Mouse (Mus musculus) neural tube, embryonic 13.5 days (tissue): ENCODE results near the gene 1700123K08Rik. TPM values are rescaled to one million over a fixed set of nuclear protein-coding genes. Genes with fewer than 3 reads are reported as not detected.
"Not testable (repeated sequence)": the region's sequence is repeated elsewhere in the genome, so short reads cannot be mapped to it uniquely, and the experiment has no call there.

Experiments used
- ATAC-seq: fragments of 200-750 bp; cut with Nextera tagmentation; 2 replicates; pipeline ENCODE4 v1.8.0; 2017; ENCODE audit warnings: low read depth, mild to moderate bottlenecking, moderate TSS enrichment, moderate library complexity
- H3K27ac ChIP-seq: fragments of 300-500 bp; sonication (generic); replicated peaks from 2 replicates; pipeline ENCODE4 v1.5.1; 2015; ENCODE audit warnings: moderate library complexity, mild to moderate bottlenecking, inconsistent platforms
- H3K27me3 ChIP-seq: fragments of 300-500 bp; sonication (generic); 2 replicates; pipeline ENCODE4 v1.6.1; 2015; ENCODE audit warnings: mild to moderate bottlenecking, inconsistent platforms
- H3K36me3 ChIP-seq: fragments of 300-500 bp; sonication (generic); 2 replicates; pipeline ENCODE4 v1.6.1; 2015; ENCODE audit warnings: mild to moderate bottlenecking, inconsistent platforms
- H3K4me1 ChIP-seq: fragments of 300-500 bp; sonication (generic); replicated peaks from 2 replicates; pipeline ENCODE4 v1.6.1; 2015; ENCODE audit warnings: inconsistent platforms
- H3K4me2 ChIP-seq: fragments of 300-500 bp; sonication (generic); 2 replicates; pipeline ENCODE4 v1.6.1; 2015; ENCODE audit warnings: inconsistent platforms, mild to moderate bottlenecking, moderate library complexity
- H3K4me3 ChIP-seq: fragments of 300-500 bp; sonication (generic); 2 replicates; pipeline ENCODE4 v1.5.1; 2015; ENCODE audit warnings: mild to moderate bottlenecking, inconsistent platforms
- H3K9ac ChIP-seq: fragments of 300-500 bp; sonication (generic); 2 replicates; pipeline ENCODE4 v1.6.1; 2015; ENCODE audit warnings: moderate library complexity, mild to moderate bottlenecking, inconsistent platforms
- H3K9me3 ChIP-seq: fragments of 300-500 bp; sonication (generic); 2 replicates; pipeline ENCODE4 v1.6.1; 2016; ENCODE audit warnings: inconsistent platforms
- WGBS: fragments of 180-500 bp; shearing (Covaris S2); methylation state at CpG from one replicate; pipeline ENCODE4 v1.1.7; 2015; 5-methylcytosine and 5-hydroxymethylcytosine counted together
- microRNA-seq: library from miRNA; unstranded; fragments of <30 nt; microRNA quantifications from one replicate; pipeline ENCODE4, GENCODE M21; 2016
- polyA plus RNA-seq: library from polyadenylated mRNA; unstranded; fragments of >200 nt; fragmentation: Nextera tagmentation; extraction: Ambion mirVana; gene quantifications from 2 replicates; pipeline ENCODE4 v1.2.1, GENCODE M21; 2015

The 1700123K08Rik gene
- not detected in 2 replicates for polyA plus RNA-seq

GRCm38 (mm10) chr5:138564612-138565011, at the start of gene 1700123K08Rik:
Gene 1700123K08Rik, minus strand, starts transcription at chr5:138564712.
- ATAC-seq, H3K27ac ChIP-seq, H3K4me2 ChIP-seq, H3K4me3 ChIP-seq, H3K4me1 ChIP-seq, H3K9me3 ChIP-seq, H3K9ac ChIP-seq, H3K36me3 ChIP-seq, H3K27me3 ChIP-seq: not testable (repeated sequence)
- 86% methylated on average over 2 of the region's 2 CpGs for WGBS

- no peak overlapping the region for H3K4me2 ChIP-seq
- no peak overlapping the region for H3K27ac ChIP-seq
- H3K4me1 ChIP-seq: no peaks in the 10 kb centered on the region
- no peaks in the 10 kb centered on the region for H3K36me3 ChIP-seq
- no peak for ATAC-seq
- no peak overlapping the region for H3K9ac ChIP-seq
- 92% methylated on average over 6 of the region's 6 CpGs for WGBS
- peaks cover 15% of the 10 kb centered on the region for H3K9me3 ChIP-seq
- no peaks in the 10 kb centered on the region for H3K27me3 ChIP-seq
- no peak overlapping the region for H3K4me3 ChIP-seq
Measured at GRCm38 (mm10) chr5:138587396-138587795, 22.9 kb upstream of the 1700123K08Rik start.

GRCm38 (mm10) chr5:138571623-138572022, 7.1 kb upstream of the 1700123K08Rik start:
- no peak overlapping the region for H3K9ac ChIP-seq
- no peaks in the 10 kb centered on the region for H3K9me3 ChIP-seq
- no peak overlapping the region for H3K4me3 ChIP-seq
- no peaks in the 10 kb centered on the region for H3K27me3 ChIP-seq
- H3K27ac ChIP-seq: no peak overlapping the region
- no peak for ATAC-seq
- no peaks in the 10 kb centered on the region for H3K4me1 ChIP-seq
- H3K4me2 ChIP-seq: no peak overlapping the region
- H3K36me3 ChIP-seq: no peaks in the 10 kb centered on the region
- WGBS: 54% methylated on average over 4 of the region's 4 CpGs

- 0 out of 2 replicates have a peak, but pooled peaks cover 5% of the 10 kb centered on the region for H3K9me3 ChIP-seq
- 56% methylated on average over 1 of the region's 1 CpGs for WGBS
Measured at GRCm38 (mm10) chr5:138552718-138553117, 11.8 kb downstream of the 1700123K08Rik start.

GRCm38 (mm10) chr5:138532491-138532890, 32.0 kb downstream of the 1700123K08Rik start:
- H3K9ac ChIP-seq: no peak overlapping the region
- no peak overlapping the region for H3K4me2 ChIP-seq
- no peak overlapping the region for H3K4me3 ChIP-seq
- no peaks in the 10 kb centered on the region for H3K36me3 ChIP-seq
- WGBS: 88% methylated on average over 1 of the region's 1 CpGs
- no peak overlapping the region for H3K27ac ChIP-seq
- no peaks in the 10 kb centered on the region for H3K4me1 ChIP-seq
- H3K9me3 ChIP-seq: no peaks in the 10 kb centered on the region
- ATAC-seq: no peak
- H3K27me3 ChIP-seq: no peaks in the 10 kb centered on the region

More at GRCm38 (mm10) chr5:138552718-138553117, 11.8 kb downstream of the 1700123K08Rik start:
- Histone ChIP-seq H3K27ac (no peak overlapping the region), H3K4me3 (no peak overlapping the region), H3K27me3 (no peaks in the 10 kb centered on the region), H3K36me3 (no peaks in the 10 kb centered on the region), H3K9ac (no peak overlapping the region), H3K4me1 (no peaks in the 10 kb centered on the region), H3K4me2 (no peak overlapping the region)
- ATAC-seq: no peak

Small RNA genes lying within 50 kb of the gene (microRNA-seq; reads per million reads assigned to microRNA genes)
- gene Gm24082: not detected

Other genes with a start within 250 kb of the 1700123K08Rik start
- gene Pvrig, start 222.8 kb downstream of the 1700123K08Rik start, polyA plus RNA-seq: not detected in 2 replicates
- 67.0 and 68.6 TPM in 2 replicates for gene Zfp157, start 123.2 kb downstream of the 1700123K08Rik start, polyA plus RNA-seq
- gene Zfp68, start 55.0 kb upstream of the 1700123K08Rik start, polyA plus RNA-seq: 78.0 and 86.3 TPM in 2 replicates
- gene A430033K04Rik, start 58.1 kb upstream of the 1700123K08Rik start, polyA plus RNA-seq: 18.8 and 22.6 TPM in 2 replicates
- 50.3 and 51.3 TPM in 2 replicates for gene Fam20c, start 189.8 kb upstream of the 1700123K08Rik start, polyA plus RNA-seq